Mouse (Mus musculus) embryo, embryonic 11.5 days (tissue): ENCODE measurements around the gene Ccl9.

ENCODE experiments used
- DNase-seq: peaks from one replicate; pipeline ENCODE4 v3.0.0-alpha.2; 2012; ENCODE audit warnings: low read depth, low spot score

Ccl9 gene

DNA sequence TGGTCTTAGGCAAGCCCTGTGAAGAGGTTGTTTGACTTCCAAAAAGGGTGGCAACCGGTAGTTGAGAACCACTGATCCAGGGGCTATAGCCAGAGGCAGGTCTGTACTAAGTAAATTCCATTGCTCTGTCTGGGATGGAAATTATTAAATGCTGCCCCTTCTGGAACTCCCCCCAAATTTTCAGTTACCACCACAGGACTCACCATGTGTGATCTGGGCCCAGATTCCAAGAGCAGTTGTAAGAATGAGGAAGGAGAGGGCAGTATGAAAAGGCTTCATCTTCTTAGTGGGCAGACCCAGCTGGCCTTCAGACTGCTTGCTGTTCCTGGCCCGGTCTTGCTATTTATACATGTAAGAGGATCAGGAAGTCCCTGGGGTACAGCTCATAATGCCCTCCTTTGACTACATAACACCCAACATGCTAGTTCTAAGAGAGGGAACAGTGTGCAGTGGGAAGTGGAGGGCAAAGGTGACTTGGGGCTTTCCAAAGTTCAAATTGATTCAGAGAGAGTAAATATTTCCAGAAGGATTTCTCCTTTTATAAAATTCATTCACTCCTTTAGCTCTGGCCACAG lies at the start of gene Ccl9:
Ccl9 (minus strand) TSS at position 451 of the 575 bp plus-strand sequence.
- no peak for DNase-seq

DNA sequence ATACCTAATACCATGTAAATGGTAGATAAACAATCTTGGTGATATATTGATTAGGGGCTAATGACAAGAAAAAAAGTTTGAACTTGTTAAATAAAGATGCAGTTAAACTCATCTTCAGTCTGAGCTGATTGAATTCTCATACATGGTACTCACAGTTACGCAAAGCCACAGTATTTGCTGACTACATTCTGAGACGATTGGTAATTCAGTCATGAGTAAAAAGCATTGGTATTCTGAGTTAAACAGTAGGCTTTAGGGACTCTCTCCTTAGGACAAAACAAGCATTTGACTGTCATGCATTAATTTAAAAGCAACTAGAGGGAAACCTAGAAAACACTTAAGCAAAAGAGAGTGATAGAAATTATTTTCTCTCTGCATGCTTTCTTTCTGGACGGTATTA lies 45.1 kb upstream of the Ccl9 start:
- no peak for DNase-seq

DNA sequence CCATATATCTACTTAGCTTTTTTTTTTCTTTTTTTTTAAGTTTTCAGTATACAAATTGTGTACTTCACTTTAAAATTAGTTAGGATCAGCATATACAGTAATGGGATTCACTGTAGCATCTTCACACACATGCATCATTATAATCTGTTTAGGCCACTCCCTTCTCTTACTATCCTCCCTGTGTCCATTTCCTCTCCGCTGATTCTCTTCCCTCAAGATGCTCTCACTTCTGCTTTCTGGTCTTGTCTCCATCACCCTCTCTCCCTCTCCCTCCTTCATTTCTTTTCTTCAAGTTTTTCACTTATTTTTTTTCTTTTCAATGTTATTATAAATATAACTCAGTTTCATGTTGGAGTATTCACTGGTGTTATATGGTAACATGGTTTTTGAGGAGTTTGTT lies 40.6 kb upstream of the Ccl9 start:
- DNase-seq: no peak

- no peak for DNase-seq
Measured at GRCm38 (mm10) chr11:83618238-83618637, 39.8 kb upstream of the Ccl9 start.

- DNase-seq: no peak
Measured at GRCm38 (mm10) chr11:83616586-83616985, 38.1 kb upstream of the Ccl9 start.

GRCm38 (mm10) chr11:83610900-83611299 lies 32.5 kb upstream of the Ccl9 start:
- DNase-seq: no peak

DNA sequence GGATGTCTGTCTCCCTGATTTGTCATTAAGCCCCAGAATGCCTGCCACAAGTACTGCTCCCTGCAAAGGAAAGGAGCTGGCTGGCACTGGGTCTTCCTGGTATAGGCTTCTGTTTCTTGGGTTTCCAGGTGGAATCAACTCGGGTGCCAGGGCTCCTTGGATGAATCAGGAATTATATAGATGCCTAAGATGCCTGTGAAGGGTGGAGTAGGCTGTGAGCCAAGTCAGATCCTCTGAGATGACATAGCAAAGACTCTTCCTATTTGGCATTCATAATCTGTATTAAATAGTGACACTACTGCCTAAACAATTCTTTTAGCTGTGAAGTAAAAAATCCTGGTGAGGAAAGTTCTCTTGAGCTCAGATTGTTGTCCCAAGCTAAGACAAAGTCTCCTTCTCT lies 28.0 kb upstream of the Ccl9 start:
- no peak for DNase-seq

- no peak for DNase-seq
Measured at GRCm38 (mm10) chr11:83605535-83605934, 27.1 kb upstream of the Ccl9 start.

- DNase-seq: no peak
Measured at GRCm38 (mm10) chr11:83604698-83605097, 26.3 kb upstream of the Ccl9 start.

DNA sequence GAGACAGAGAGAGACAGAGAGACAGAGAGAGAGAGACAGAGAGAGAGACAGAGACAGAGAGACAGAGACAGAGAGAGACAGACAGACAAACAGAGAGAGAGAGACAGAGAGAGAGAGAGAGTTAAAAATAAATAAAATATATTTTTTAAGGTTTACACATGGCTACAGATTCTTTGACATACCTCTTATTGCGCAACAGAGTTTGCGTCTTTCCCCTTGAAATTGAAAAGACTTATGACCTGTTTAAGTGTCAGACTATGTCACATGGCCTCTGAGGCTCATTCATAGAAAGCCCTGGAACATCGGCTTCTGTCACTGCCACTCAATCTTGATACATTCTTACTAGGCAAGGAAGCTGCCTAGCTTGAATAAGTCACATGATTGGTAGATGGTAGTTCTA lies 25.0 kb upstream of the Ccl9 start:
- DNase-seq: no peak

GRCm38 (mm10) chr11:83600576-83600975 lies 22.1 kb upstream of the Ccl9 start:
- no peak for DNase-seq

DNA sequence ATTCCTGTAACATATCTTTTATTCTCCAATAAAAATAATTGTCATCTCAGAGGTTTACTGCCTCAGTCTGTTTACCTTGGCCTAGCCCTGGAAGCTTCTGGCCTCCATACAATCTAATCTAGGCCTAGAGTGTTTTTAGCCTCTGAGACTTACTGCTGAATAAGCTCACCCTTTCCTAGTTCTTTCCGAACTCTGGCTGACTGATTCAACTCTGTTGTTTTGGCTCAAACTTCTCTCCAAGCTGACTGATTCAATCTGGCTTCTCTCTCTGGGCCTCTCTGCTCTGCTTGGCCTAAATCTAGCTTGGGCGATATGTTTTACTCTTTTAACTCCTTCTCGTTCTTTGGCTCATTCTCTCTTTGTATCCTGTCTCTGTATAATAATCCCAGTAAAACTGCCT lies 20.6 kb upstream of the Ccl9 start:
- DNase-seq: no peak

GRCm38 (mm10) chr11:83598207-83598837 lies 19.9 kb upstream of the Ccl9 start:
- DNase-seq: no peak

DNA sequence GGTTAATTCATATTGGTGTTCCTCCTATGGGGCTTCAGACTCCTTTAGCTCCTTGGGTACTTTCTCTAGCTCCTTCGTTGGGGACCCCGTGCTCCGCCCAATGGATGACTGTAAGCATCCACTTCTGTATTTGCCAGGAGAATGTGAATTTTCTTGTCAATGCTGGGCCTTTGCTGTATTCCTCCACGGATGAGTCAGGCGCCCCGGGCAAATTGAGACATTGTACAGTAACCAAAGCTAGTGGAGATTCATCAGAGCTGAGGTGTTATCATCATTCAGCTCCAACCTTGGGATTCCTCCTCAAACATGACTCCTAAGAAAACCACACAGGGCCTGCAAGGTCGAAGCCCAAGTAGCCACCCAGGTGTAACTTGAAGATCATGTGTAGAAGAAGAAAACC lies 19.4 kb upstream of the Ccl9 start:
- no peak for DNase-seq

DNA sequence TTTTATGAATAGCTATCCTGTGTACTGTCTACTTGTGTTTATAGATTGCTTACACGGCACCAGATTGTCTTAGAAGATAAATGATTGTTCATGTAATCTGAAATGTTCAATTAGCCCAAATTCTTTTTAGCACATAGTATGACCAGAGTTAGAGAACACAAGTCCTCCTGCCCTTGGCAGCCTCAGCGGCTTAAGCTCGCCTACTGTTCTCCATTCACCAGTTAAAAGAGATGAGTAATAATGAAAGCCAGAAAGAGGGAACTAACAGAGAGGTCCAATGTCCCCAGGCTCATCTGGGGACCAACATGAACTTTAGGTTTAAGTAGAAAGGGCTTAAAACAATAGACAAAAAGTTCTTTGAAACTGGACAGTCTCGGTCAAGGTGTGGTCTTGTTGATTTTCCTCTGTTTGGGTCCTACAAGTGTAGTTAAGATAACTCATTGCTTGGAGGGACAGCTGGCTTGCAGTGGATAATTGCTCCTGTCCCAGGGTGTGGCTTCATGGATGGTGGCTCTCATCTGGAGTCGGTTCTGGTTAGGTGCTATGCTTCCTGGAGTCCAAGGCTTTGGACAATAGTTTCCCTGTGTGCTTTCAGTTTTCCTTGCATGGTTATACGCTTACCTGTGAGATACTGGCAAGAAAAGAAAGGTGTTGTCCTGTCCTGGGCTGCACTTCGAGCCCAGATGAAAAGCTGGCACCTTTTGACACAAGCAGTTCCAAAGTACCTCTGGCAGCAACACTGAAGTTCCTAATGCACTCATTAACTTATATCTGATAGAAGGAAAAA lies 17.4 kb upstream of the Ccl9 start:
- DNase-seq: no peak

DNA sequence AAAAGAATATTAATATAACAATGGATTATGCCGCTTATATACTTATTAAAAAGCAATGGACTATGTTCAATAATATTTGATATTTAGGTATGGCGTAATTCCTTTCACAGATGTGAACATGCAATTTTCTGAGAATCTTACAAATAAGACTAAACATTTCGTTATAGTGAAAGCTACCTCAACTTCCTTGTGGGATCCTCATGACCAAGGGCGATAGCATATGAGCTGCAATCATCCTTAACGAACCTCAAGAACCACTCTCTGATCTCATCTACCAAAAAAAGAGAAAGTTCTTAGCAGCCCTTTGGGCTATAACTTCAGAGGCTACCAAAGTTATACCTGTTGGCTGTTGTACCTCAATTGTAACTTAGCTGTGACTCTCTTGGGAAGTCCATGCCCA lies 15.0 kb upstream of the Ccl9 start:
- no peak for DNase-seq

DNA sequence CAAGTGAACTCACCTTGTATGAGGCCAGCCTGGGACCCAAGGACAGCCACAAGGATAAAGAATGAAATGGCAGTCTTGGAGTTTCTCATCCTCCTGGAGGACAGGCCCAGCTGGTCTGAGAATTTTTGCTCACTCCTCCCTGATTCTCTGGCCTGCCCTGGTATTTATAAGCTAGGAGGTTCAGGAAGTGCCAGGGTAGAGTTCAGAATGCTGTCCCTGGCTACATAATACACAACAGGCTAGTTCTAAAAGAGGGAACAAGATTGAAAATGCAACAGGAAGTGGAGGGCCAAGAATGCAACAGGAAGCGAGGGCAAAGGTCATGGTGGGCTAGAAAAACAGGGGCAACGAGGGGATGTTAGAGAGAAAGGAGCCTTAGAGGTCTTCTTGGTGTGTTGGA lies 14.4 kb upstream of the Ccl9 start, which contains the start of gene Ccl6:
Ccl6 (minus strand) TSS at position 235 of the 400 bp plus-strand sequence.
- DNase-seq: no peak

DNA sequence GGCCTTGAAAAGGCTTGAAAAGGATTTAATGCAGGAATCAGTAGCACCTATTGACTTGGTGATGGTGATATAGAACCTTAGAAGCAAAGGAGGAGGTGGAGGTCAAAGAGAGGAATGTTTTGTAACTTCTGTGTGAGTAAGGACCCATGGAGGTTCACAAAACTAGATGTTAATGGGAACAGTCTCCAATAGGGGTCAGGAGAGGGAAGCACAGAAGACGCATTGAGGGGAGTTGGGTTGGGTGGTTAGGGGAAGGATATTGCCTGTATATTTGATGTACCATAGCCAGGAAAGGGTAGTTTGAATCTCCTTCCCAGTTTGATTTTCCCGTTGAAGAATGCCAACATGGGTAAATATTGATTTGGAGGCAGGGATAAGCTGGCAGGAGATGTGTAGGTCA lies 5.8 kb upstream of the Ccl9 start:
- DNase-seq: no peak

DNA sequence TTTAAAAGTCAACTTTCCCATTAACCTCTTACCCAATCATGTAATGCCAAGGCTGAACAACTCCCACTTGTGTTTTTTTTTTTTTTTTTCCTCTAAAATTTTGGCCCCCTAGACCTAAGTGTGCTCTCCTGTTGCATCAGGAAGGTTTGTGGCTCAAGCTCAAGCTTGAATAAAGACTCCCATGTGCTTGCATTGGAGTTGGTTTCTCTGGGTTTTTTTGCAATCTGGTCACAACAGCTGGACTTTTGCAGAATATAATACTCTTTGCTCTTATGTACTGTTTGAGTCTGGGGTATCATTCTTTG lies 5.0 kb upstream of the Ccl9 start:
- DNase-seq: no peak

DNA sequence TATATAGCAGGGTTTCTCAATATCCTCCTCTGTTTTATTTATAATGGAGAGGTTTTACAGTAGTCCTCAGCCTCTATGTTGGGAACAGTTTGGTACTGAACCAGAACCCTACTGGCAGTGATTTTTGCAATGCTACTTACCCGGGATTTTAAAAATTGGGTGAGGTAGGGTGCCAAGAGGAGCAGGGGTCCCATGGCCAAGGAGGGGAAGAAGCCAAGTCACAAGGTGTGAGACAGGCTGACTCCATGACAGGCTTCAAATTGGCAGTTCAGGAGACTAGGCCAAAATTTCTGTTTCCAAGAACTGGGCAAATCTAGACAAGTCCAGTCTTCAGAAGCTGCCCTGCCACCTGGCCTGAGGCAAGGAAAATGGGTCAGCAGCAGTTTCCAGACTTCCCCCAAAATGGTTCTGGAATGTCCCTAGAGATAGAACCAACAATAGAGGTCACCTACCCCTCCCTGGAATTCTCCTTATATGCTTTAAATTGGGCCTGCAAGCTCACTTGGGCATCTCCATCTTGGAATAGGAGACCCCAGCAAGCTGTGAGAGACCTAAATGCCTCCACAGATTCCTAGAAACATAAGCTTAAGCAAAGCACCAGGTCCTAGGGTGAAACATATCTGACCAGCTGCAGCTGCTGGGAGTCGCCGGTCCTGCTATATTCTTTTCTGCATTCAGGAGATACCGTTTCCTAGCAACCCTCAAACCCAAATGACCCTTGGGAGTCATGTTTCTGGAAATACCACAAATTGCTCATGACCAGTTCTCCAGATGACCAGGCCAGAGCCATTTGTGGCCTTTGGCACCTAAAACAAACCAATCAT lies 4.4 kb upstream of the Ccl9 start:
- DNase-seq: no peak

GRCm38 (mm10) chr11:83581626-83582610 lies 3.5 kb upstream of the Ccl9 start:
- DNase-seq: no peak
